Mouse (Mus musculus) neural tube, embryonic 14.5 days (tissue): Measurements from ENCODE around the gene Slc4a7. TPM values are rescaled to one million over a fixed set of nuclear protein-coding genes. Genes with fewer than 3 reads are reported as not detected.
"Not testable (repeated sequence)": the region's sequence is repeated elsewhere in the genome, so short reads cannot be mapped to it uniquely, and the experiment has no call there.

Source experiments
- ATAC-seq: fragments of 200-750 bp; cut with Nextera tagmentation; 2 replicates; pipeline ENCODE4 v1.8.0; 2017; ENCODE audit warnings: low read depth, mild to moderate bottlenecking, moderate TSS enrichment, moderate library complexity
- H3K27ac ChIP-seq: fragments of 300-500 bp; sonication (generic); 2 replicates; pipeline ENCODE4 v1.5.1; 2014; ENCODE audit warnings: low read depth, mild to moderate bottlenecking, control low read depth, low read length, moderate library complexity, mixed read lengths
- H3K27me3 ChIP-seq: fragments of 300-500 bp; sonication (generic); 2 replicates; pipeline ENCODE4 v1.6.1; 2014; ENCODE audit warnings: low read length; ENCODE audit not compliant: control insufficient read depth, insufficient read depth
- H3K36me3 ChIP-seq: fragments of 300-500 bp; sonication (generic); 2 replicates; pipeline ENCODE4 v1.6.1; 2014; ENCODE audit warnings: low read length, mixed read lengths; ENCODE audit not compliant: control insufficient read depth, insufficient read depth
- H3K4me1 ChIP-seq: fragments of 300-500 bp; sonication (generic); 2 replicates; pipeline ENCODE4 v1.6.1; 2014; ENCODE audit warnings: low read length; ENCODE audit not compliant: control insufficient read depth, insufficient read depth
- H3K4me2 ChIP-seq: fragments of 300-500 bp; sonication (generic); 2 replicates; pipeline ENCODE4 v1.6.1; 2014; ENCODE audit warnings: mild to moderate bottlenecking, low read depth, low read length, control low read depth
- H3K4me3 ChIP-seq: fragments of 300-500 bp; sonication (generic); 2 replicates; pipeline ENCODE4 v1.5.1; 2014; ENCODE audit warnings: low read depth, low read length, control low read depth, mixed read lengths
- H3K9ac ChIP-seq: fragments of 300-500 bp; sonication (generic); replicated peaks from 2 replicates; pipeline ENCODE4 v1.6.1; 2014; ENCODE audit warnings: low read depth, mild to moderate bottlenecking, control low read depth, low read length, mixed read lengths
- H3K9me3 ChIP-seq: fragments of 300-500 bp; sonication (generic); 2 replicates; pipeline ENCODE4 v1.6.1; 2016; ENCODE audit warnings: low read length; ENCODE audit not compliant: control insufficient read depth
- WGBS: fragments of 180-500 bp; shearing (Covaris S2); extraction: QIAGEN DNeasy Blood & Tissue Kit; methylation state at CpG from one replicate; pipeline ENCODE4 v1.1.7; 2014; 5-methylcytosine and 5-hydroxymethylcytosine counted together
- polyA plus RNA-seq: library from polyadenylated mRNA; unstranded; fragments of >200 nt; fragmentation: Nextera tagmentation; extraction: Ambion mirVana; gene quantifications from 2 replicates; pipeline ENCODE4 v1.2.1, GENCODE M21; 2014

Gene Slc4a7
- polyA plus RNA-seq, 1 experiment from 2014 or later = 35.5 TPM

- Histone ChIP-seq H3K4me1 (no peaks in the 10 kb centered on the region), H3K4me2 (no peak overlapping the region), H3K36me3 (peaks cover 22% of the 10 kb centered on the region; the same call in 1 of the 2 replicates), H3K9ac (no peak overlapping the region), H3K9me3 (no peaks in the 10 kb centered on the region), H3K27ac (no peak overlapping the region), H3K27me3 (no peaks in the 10 kb centered on the region), H3K4me3 (no peak overlapping the region)
- 92% methylated on average over 2 of the region's 2 CpGs for WGBS
- no peak for ATAC-seq
These were observed 79.1 kb downstream of the Slc4a7 start for GRCm38 (mm10) chr14:14781169-14781568.

- 91% methylated on average over 1 of the region's 1 CpGs for WGBS
- no peak overlapping the region for H3K27ac ChIP-seq
- no peaks in the 10 kb centered on the region for H3K9me3 ChIP-seq
- no peaks in the 10 kb centered on the region for H3K4me1 ChIP-seq
- no peak overlapping the region for H3K4me3 ChIP-seq
- H3K9ac ChIP-seq = no peak overlapping the region
- H3K36me3 ChIP-seq = peaks cover 22% of the 10 kb centered on the region; the same call in 1 of the 2 replicates
- ATAC-seq = no peak
- H3K4me2 ChIP-seq = no peak overlapping the region
- H3K27me3 ChIP-seq = no peaks in the 10 kb centered on the region
These were observed 82.1 kb downstream of the Slc4a7 start for GRCm38 (mm10) chr14:14784223-14784622.

GRCm38 (mm10) chr14:14786979-14787378 is 84.9 kb downstream of the Slc4a7 start:
- no peaks in the 10 kb centered on the region for H3K27me3 ChIP-seq
- H3K4me3 ChIP-seq = no peak overlapping the region
- H3K27ac ChIP-seq = no peak overlapping the region
- H3K9me3 ChIP-seq = no peaks in the 10 kb centered on the region
- peaks cover 23% of the 10 kb centered on the region; the same call in 1 of the 2 replicates for H3K36me3 ChIP-seq
- H3K4me1 ChIP-seq = no peaks in the 10 kb centered on the region
- no peak for ATAC-seq
- 97% methylated on average over 1 of the region's 1 CpGs for WGBS
- H3K4me2 ChIP-seq = no peak overlapping the region
- no peak overlapping the region for H3K9ac ChIP-seq

GRCm38 (mm10) chr14:14789840-14790470 is 87.9 kb downstream of the Slc4a7 start:
- peaks cover 20% of the 10 kb centered on the region; the same call in 1 of the 2 replicates for H3K36me3 ChIP-seq
- WGBS = 97% methylated on average over 4 of the region's 4 CpGs
- no peak overlapping the region for H3K27ac ChIP-seq
- H3K4me3 ChIP-seq = no peak overlapping the region
- H3K4me2 ChIP-seq = no peak overlapping the region
- H3K9me3 ChIP-seq = no peaks in the 10 kb centered on the region
- H3K9ac ChIP-seq = no peak overlapping the region
- H3K27me3 ChIP-seq = no peaks in the 10 kb centered on the region
- no peak for ATAC-seq
- H3K4me1 ChIP-seq = no peaks in the 10 kb centered on the region

DNA sequence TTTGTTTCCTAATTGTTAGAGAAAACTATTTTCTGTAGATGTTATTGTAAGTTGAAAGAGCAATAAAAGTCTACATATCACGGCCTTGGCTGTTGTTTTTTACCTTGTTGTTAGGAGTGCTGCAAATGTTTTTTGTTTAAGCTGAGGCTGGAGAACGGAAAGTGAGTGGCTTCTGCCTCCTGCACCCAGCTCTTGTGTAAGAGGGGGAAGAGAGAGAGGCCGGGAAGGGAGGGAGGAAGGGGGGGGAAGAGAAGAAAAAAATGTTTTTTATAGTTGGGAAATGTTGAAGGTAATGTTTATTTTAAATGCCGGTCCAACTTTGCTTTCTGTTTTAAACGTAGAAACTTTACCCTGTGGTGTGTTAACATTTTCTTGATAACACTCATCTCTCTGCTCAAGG is 97.8 kb downstream of the Slc4a7 start:
- peaks cover 14% of the 10 kb centered on the region for H3K36me3 ChIP-seq
- no peaks in the 10 kb centered on the region for H3K4me1 ChIP-seq
- WGBS = 86% methylated on average over 5 of the region's 5 CpGs
- H3K9ac ChIP-seq = no peak overlapping the region
- no peak overlapping the region for H3K27ac ChIP-seq
- H3K9me3 ChIP-seq = no peaks in the 10 kb centered on the region
- H3K4me2 ChIP-seq = no peak overlapping the region
- H3K27me3 ChIP-seq = no peaks in the 10 kb centered on the region
- H3K4me3 ChIP-seq = no peak overlapping the region
- no peak for ATAC-seq

DNA sequence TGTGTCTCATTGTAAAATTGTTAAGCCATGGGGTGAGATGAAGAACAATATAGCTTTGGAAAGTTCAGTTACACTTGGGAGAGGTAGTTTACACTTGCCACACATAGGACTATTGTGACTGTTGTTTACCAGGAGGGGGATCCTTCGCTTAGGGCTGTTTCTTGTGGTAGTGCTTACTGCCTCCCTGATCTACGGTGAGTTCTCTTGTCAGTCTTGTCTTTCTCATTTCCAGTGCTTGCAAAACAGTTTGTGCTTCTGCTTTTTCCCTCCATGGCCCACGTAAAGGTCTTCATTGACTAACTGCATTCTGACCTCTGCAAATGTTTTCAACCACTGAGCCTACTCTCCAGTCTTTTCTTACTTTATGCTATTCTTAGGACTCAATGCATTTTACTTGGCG is 98.3 kb downstream of the Slc4a7 start:
- Histone ChIP-seq H3K36me3 (peaks cover 14% of the 10 kb centered on the region), H3K4me1 (no peaks in the 10 kb centered on the region), H3K27me3 (no peaks in the 10 kb centered on the region), H3K9ac (no peak overlapping the region), H3K4me2 (no peak overlapping the region), H3K27ac (no peak overlapping the region), H3K9me3 (no peaks in the 10 kb centered on the region), H3K4me3 (no peak overlapping the region)
- ATAC-seq = no peak
- 95% methylated on average over 4 of the region's 4 CpGs for WGBS

DNA sequence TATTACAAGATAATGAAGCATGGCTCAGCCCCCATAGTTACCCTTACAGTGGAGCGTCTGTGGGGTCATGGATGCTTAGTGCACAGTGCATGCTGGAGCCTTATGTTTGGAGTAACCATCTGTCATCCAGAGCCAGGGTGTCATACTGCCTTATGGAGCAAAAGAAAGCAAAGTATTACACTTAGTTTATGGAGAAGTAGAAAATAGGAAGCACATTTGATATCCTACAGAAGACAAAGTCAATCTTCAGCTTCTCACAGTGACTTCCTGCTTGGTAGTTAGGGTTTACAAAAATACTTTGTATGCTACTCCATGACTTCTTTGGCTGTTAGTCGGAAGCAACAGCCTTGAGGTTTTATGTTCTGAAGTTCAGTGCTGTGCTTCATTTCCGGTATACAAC is 98.7 kb downstream of the Slc4a7 start:
- H3K4me1 ChIP-seq = no peaks in the 10 kb centered on the region
- no peak overlapping the region for H3K27ac ChIP-seq
- WGBS = 94% methylated on average over 3 of the region's 3 CpGs
- H3K9ac ChIP-seq = no peak overlapping the region
- no peaks in the 10 kb centered on the region for H3K9me3 ChIP-seq
- H3K27me3 ChIP-seq = no peaks in the 10 kb centered on the region
- no peak overlapping the region for H3K4me3 ChIP-seq
- H3K4me2 ChIP-seq = no peak overlapping the region
- no peak for ATAC-seq
- H3K36me3 ChIP-seq = peaks cover 14% of the 10 kb centered on the region

DNA sequence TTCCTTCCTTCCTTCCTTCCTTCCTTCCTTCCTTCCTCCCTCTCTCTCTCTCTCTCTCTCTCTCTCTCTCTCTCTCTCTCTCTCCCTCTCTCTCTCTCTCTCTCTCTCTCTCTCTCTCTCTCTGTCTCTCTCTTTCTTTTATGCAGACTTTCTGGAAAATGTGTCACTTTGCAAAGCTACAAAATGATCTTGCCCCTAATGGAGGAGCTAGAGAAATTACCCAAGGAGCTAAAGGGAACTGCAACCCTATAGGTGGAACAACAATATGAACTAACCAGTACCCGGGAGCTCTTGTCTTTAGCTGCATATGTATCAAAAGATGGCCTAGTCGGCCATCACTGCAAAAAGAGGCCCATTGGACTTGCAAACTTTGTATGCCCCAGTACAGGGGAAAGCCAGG is 101.0 kb downstream of the Slc4a7 start, which contains the start of gene Nek10:
TSS of gene Nek10 (plus strand) at position 301 of the 400 bp plus-strand sequence.
- H3K27ac ChIP-seq, ATAC-seq, H3K4me1 ChIP-seq, H3K27me3 ChIP-seq, H3K9me3 ChIP-seq, H3K4me2 ChIP-seq, H3K9ac ChIP-seq, H3K4me3 ChIP-seq, H3K36me3 ChIP-seq: not testable (repeated sequence)
- 78% methylated on average over 1 of the region's 2 CpGs for WGBS

DNA sequence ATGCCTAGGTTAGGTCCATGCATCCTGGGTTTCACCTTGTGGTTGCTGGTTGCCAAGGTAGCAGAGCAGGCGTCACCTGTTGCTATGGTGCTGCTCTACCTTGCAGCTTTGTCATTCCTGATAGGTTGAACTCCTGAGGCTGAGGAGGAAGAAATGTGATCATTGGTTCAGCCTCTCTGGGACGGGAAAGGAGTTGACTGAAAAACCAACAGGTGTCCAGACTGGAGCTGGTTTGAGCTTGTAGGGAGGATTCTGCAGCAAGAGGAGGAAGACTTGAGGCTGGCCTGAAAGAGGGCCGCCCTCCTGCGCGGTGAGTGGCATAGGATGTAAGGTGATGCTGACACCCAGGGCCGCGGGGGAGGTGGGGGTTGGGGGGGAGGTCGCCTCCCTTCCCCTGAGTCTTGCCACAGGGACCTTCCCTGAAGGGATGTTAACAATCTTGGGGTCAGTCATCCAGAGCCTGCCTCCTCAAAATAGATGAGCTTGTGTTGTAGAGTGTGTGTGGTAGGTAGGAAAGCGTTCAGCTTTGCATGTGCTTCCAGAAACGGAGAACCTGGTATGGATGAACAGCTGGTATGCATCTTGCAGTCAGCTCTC is 101.9 kb downstream of the Slc4a7 start:
- peaks cover 9% of the 10 kb centered on the region; the same call in 1 of the 2 replicates for H3K36me3 ChIP-seq
- no peaks in the 10 kb centered on the region for H3K27me3 ChIP-seq
- H3K9me3 ChIP-seq = no peaks in the 10 kb centered on the region
- H3K4me1 ChIP-seq = no peaks in the 10 kb centered on the region
- no peak overlapping the region for H3K4me2 ChIP-seq
- no peak overlapping the region for H3K4me3 ChIP-seq
- ATAC-seq = peak; percentile 50
- no peak overlapping the region for H3K27ac ChIP-seq
- no peak overlapping the region for H3K9ac ChIP-seq
- 13% methylated on average over 10 of the region's 10 CpGs for WGBS
